Mouse (Mus musculus): ENCODE results near the gene Aldh1a2.

Gene Aldh1a2

DNA sequence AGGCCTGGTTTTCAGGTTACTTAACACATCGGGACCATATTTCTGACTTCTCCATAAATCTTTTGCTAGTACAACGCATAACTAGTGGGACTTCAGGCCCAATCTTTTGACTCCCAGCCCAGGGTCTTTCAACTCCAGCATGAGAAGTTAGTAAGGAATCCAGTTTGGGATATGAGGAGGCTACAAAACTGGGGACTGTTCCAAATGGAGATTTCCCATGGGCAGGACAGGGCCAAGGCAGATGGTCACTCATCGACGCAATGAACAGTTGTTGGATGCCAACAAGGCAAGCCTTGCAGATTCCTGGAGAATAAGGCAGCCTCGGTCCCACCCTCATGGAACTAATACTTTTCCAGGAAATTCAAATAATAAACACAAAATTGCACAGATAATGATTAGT lies 104.2 kb downstream of the Aldh1a2 start:
- Histone ChIP-seq H3K4me3 (replicated peaks; ENCODE audit: low read length) (no peak overlapping the region), H3K9me3 (ENCODE audit: low read length) (peaks cover 4% of the 10 kb centered on the region; the same call in 1 of the 2 replicates), H3K4me1 (replicated peaks; ENCODE audit: low read depth, low read length) (no peaks in the 10 kb centered on the region), H3K27me3 (ENCODE audit: insufficient read depth, low read length) (peaks cover 5% of the 10 kb centered on the region), H3K36me3 (ENCODE audit: insufficient read depth, low read length) (no peaks in the 10 kb centered on the region)
- TF ChIP-seq NANOG (IDR thresholded peaks at IDR 0.05; ENCODE audit: borderline replicate concordance, low read length) (no peak), CTCF (conservative IDR thresholded peaks at IDR 0.05; ENCODE audit: low read length) (no peak), POU5F1 (IDR thresholded peaks at IDR 0.05; ENCODE audit: borderline replicate concordance, low read length) (no peak)

DNA sequence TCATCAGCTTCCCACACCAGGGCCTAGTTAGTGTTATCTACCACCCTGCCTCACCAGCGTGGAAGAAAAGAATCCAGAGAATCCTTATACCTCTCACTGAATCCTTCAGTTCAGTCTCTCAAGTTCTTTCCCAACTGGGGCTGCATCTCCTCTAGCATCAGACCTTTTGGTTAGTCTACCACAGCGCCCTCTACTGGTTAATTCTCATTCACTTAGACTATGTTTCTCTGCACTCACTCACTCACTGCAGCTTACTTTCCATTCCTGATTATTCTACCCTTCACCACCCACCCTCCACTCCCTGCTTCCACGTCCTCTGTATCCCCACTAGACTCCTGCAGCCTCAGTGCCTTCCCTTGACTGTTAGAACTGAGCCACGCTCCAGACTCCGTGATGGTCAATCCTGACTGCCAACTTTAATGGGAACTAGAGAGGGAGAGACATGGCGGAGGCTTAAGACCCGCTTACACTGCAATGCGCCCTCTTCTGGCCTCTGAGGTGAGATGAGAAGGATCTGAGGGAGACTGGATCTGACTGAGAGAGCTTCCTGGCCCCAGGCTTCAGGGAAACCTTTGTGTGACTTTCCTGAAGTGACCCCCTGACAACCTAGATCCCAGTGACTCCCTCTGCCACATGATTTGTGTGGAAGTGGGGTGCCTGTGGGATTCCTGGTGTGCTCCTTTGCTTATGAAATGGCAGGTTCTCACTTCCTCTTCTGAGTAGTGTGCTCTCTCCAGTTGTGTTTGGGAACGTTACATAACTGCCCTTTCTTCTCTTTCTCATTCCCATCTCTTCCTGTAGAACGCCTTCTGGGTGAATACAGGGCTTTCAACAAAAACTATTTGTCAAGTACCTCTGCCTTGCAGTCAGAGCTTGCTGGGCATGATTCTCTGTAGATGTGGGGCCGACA lies 104.9 kb downstream of the Aldh1a2 start:
- no peaks in the 10 kb centered on the region for H3K36me3 ChIP-seq (ENCODE audit: insufficient read depth, low read length)
- peak overlapping the region; percentile 58 for H3K4me3 ChIP-seq (replicated peaks; ENCODE audit: low read length)
- H3K27me3 ChIP-seq (ENCODE audit: insufficient read depth, low read length) = peaks cover 5% of the 10 kb centered on the region
- no peaks in the 10 kb centered on the region for H3K4me1 ChIP-seq (replicated peaks; ENCODE audit: low read depth, low read length)
- H3K9me3 ChIP-seq (ENCODE audit: low read length) = peaks cover 4% of the 10 kb centered on the region; the same call in 1 of the 2 replicates
- peak; percentile 36 for TF ChIP-seq CTCF (conservative IDR thresholded peaks at IDR 0.05; ENCODE audit: low read length)
- no peak for TF ChIP-seq NANOG (IDR thresholded peaks at IDR 0.05; ENCODE audit: borderline replicate concordance, low read length)

DNA sequence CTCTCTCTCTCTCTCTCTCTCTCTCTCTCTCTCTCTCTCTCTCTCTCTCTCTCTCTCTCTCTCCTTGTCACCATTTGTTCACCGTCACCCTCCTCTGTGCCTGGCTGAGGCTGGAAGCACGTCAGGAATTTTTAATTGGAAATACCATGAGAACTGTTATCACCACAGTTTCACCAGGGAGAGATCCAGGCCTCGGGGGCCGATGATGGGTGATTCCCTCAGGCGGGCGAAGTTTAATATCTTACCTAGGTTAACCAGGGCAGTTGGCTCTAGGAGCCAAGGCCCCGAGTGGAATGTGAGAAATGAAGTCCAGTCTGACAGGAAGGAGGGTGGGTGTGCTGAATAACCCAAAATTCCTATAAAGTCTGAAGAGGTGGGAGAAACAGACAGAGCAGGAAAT lies 105.8 kb downstream of the Aldh1a2 start:
- no peak for TF ChIP-seq CTCF (conservative IDR thresholded peaks at IDR 0.05; ENCODE audit: low read length)
- no peak for TF ChIP-seq POU5F1 (IDR thresholded peaks at IDR 0.05; ENCODE audit: borderline replicate concordance, low read length)
- TF ChIP-seq NANOG (IDR thresholded peaks at IDR 0.05; ENCODE audit: borderline replicate concordance, low read length) = no peak
- H3K27me3 ChIP-seq (ENCODE audit: insufficient read depth, low read length) = peaks cover 11% of the 10 kb centered on the region

DNA sequence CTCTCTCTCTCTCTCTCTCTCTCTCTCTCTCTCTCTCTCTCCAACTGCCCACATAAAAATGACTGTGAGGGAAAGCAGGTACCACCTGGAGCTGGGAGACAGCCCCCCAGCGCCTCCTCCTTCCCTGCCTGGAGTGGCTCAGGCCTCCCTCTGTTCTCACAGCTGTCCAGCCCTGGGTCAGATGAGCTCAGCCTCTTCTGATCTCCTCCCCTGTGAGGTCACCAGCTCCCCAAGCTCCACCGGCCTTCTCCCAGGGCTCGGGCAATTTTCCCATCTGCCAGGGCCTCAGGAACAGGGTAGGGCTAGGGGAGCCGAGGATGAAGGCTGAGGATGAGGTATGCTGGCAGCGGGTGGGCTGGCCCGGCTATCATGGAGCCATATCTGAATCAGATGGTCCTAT lies 106.3 kb downstream of the Aldh1a2 start:
- Histone ChIP-seq H3K4me3 (replicated peaks; ENCODE audit: low read length) (no peak overlapping the region), H3K9me3 (ENCODE audit: low read length) (peaks cover 4% of the 10 kb centered on the region; the same call in 1 of the 2 replicates), H3K36me3 (ENCODE audit: insufficient read depth, low read length) (no peaks in the 10 kb centered on the region), H3K27me3 (ENCODE audit: insufficient read depth, low read length) (peaks cover 11% of the 10 kb centered on the region), H3K4me1 (replicated peaks; ENCODE audit: low read depth, low read length) (no peaks in the 10 kb centered on the region)
- TF ChIP-seq CTCF (conservative IDR thresholded peaks at IDR 0.05; ENCODE audit: low read length) = no peak
- TF ChIP-seq NANOG (IDR thresholded peaks at IDR 0.05; ENCODE audit: borderline replicate concordance, low read length) = no peak
- no peak for TF ChIP-seq POU5F1 (IDR thresholded peaks at IDR 0.05; ENCODE audit: borderline replicate concordance, low read length)

More for the DNA sequence above, 105.8 kb downstream of the Aldh1a2 start:
- Histone ChIP-seq H3K4me1 (replicated peaks; ENCODE audit: low read depth, low read length) (no peaks in the 10 kb centered on the region), H3K9me3 (ENCODE audit: low read length) (peaks cover 4% of the 10 kb centered on the region; the same call in 1 of the 2 replicates), H3K36me3 (ENCODE audit: insufficient read depth, low read length) (no peaks in the 10 kb centered on the region), H3K4me3 (replicated peaks; ENCODE audit: low read length) (no peak overlapping the region)

DNA sequence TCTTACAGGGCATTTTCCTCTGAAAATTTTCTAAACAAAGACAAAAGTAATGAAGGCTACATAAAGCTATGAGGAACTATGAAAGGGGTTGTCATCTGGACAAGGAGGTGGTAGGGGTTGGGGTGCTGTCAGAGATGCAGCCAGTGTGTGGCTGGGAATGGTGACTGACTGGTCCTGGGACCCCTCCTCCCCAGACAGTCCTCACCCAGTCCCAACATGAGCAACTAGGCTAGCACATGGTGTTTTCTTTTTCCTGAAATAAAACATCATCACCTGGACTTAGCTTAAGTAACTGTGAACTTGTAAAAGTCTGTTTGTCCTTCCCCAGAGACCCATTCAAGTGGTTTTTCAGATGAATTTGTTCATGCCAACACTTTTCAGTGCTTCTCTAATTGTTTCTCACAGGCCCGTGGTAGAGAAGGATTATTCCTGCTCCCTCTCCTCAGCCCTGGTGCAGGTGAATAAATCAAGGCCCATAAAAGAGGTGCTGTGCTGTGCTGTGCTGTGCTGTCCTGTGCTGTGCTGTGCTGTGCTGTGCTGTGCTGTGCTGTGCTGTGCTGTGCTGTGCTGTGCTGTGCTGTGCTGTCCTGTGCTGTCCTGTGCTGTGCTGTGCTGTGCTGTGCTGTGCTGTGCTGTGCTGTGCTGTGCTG lies 107.8 kb downstream of the Aldh1a2 start:
- Histone ChIP-seq H3K9me3 (ENCODE audit: low read length) (peaks cover 4% of the 10 kb centered on the region; the same call in 1 of the 2 replicates), H3K4me3 (replicated peaks; ENCODE audit: low read length) (no peak overlapping the region), H3K36me3 (ENCODE audit: insufficient read depth, low read length) (no peaks in the 10 kb centered on the region), H3K4me1 (replicated peaks; ENCODE audit: low read depth, low read length) (no peaks in the 10 kb centered on the region), H3K27me3 (ENCODE audit: insufficient read depth, low read length) (peaks cover 11% of the 10 kb centered on the region)
- TF ChIP-seq POU5F1 (IDR thresholded peaks at IDR 0.05; ENCODE audit: borderline replicate concordance, low read length) (no peak), CTCF (conservative IDR thresholded peaks at IDR 0.05; ENCODE audit: low read length) (no peak), NANOG (IDR thresholded peaks at IDR 0.05; ENCODE audit: borderline replicate concordance, low read length) (no peak)

DNA sequence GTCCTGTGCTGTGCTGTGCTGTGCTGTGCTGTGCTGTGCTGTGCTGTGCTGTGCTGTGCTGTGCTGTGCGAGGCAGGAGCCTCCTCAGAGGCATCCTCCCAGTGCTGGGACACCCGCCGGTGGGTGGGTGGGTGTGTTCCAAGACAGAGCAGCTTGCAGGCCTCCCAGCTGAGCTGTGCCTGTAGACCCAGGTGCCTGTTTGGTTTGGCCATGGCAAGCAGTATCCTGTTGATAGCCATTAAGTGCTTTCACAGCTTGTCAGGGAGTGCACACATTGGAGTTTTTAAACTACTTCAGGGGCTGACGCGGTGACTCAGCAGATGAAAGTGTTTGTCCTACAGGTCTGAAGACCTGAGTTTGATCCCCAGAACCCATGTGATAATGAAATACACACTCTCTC lies 108.5 kb downstream of the Aldh1a2 start:
- Histone ChIP-seq H3K27me3 (ENCODE audit: insufficient read depth, low read length) (peaks cover 11% of the 10 kb centered on the region), H3K4me1 (replicated peaks; ENCODE audit: low read depth, low read length) (no peaks in the 10 kb centered on the region)
- no peak for TF ChIP-seq CTCF (conservative IDR thresholded peaks at IDR 0.05; ENCODE audit: low read length)
- no peak for TF ChIP-seq NANOG (IDR thresholded peaks at IDR 0.05; ENCODE audit: borderline replicate concordance, low read length)
- no peak for TF ChIP-seq POU5F1 (IDR thresholded peaks at IDR 0.05; ENCODE audit: borderline replicate concordance, low read length)

DNA sequence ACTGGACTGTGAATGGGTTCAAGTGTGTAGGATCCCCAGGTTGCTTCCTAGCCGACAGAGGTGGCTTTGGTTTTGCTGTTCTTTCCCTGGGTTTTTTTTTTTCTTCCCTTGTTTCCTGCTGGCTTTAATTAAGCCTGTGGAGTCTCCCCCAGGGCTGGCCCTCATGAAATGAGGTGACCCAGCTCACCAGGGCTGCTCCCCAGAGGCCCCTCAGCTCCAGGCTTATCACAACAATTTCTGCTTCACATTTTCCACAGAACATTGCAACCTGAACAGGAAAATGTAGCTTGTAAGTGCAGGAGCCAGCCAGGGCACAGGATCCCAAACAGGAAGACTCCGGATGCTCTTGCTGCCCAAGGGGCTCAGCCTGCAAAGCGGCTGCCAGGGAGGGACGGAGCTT lies 110.7 kb downstream of the Aldh1a2 start:
- H3K4me1 ChIP-seq (replicated peaks; ENCODE audit: low read depth, low read length) = no peaks in the 10 kb centered on the region
- H3K36me3 ChIP-seq (ENCODE audit: insufficient read depth, low read length) = no peaks in the 10 kb centered on the region
- no peak overlapping the region for H3K4me3 ChIP-seq (replicated peaks; ENCODE audit: low read length)
- peaks cover 4% of the 10 kb centered on the region; the same call in 1 of the 2 replicates for H3K9me3 ChIP-seq (ENCODE audit: low read length)
- H3K27me3 ChIP-seq (ENCODE audit: insufficient read depth, low read length) = peaks cover 11% of the 10 kb centered on the region
- TF ChIP-seq POU5F1 (IDR thresholded peaks at IDR 0.05; ENCODE audit: borderline replicate concordance, low read length) = no peak
- TF ChIP-seq NANOG (IDR thresholded peaks at IDR 0.05; ENCODE audit: borderline replicate concordance, low read length) = no peak
- TF ChIP-seq CTCF (conservative IDR thresholded peaks at IDR 0.05; ENCODE audit: low read length) = no peak

More for the DNA sequence above, 108.5 kb downstream of the Aldh1a2 start:
- H3K36me3 ChIP-seq (ENCODE audit: insufficient read depth, low read length) = no peaks in the 10 kb centered on the region
- peaks cover 4% of the 10 kb centered on the region; the same call in 1 of the 2 replicates for H3K9me3 ChIP-seq (ENCODE audit: low read length)
- H3K4me3 ChIP-seq (replicated peaks; ENCODE audit: low read length) = no peak overlapping the region

DNA sequence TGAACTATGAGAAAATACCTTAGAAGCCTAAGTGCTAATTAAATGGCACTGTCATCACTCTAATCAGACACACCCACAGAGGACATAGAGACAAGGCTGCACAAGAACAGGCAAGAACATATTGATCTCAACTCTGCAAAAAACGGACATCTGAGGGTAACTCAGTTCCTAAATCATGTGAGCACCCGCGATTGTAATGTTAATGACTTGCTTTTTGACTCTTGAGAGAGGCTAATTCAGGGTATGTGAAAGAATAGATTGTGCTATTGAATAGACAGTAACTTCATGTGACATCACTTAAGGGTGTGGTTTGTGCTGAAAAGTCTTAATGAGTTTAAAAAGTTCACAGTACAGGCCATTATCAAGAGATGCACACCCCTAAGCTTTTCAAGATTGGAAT lies 116.1 kb downstream of the Aldh1a2 start:
- no peak for TF ChIP-seq CTCF (conservative IDR thresholded peaks at IDR 0.05; ENCODE audit: low read length)
- TF ChIP-seq NANOG (IDR thresholded peaks at IDR 0.05; ENCODE audit: borderline replicate concordance, low read length) = peak; percentile 86; the same call in 1 of the 2 replicates
- H3K4me3 ChIP-seq (replicated peaks; ENCODE audit: low read length) = no peak overlapping the region
- H3K4me1 ChIP-seq (replicated peaks; ENCODE audit: low read depth, low read length) = peaks cover 11% of the 10 kb centered on the region
- H3K36me3 ChIP-seq (ENCODE audit: insufficient read depth, low read length) = no peaks in the 10 kb centered on the region
- H3K27me3 ChIP-seq (ENCODE audit: insufficient read depth, low read length) = no peaks in the 10 kb centered on the region; the same call in 1 of the 2 replicates
- no peaks in the 10 kb centered on the region for H3K9me3 ChIP-seq (ENCODE audit: low read length)

Measured in E14TG2a.4 (cell line).